Mouse (Mus musculus) hindbrain, embryonic 12.5 days (tissue): ENCODE measurements around the gene Meis2. TPM values are rescaled to one million over a fixed set of nuclear protein-coding genes. Genes with fewer than 3 reads are reported as not detected.

Experiments
- ATAC-seq: fragments of 200-750 bp; cut with Nextera tagmentation; 2 replicates; pipeline ENCODE4 v1.8.0; 2017; ENCODE audit warnings: moderate TSS enrichment; ENCODE audit not compliant: low FRiP score
- H3K27ac ChIP-seq: fragments of 300-500 bp; sonication (generic); 2 replicates; pipeline ENCODE4 v1.5.1; 2016; ENCODE audit warnings: mild to moderate bottlenecking
- H3K27me3 ChIP-seq: fragments of 300-500 bp; sonication (generic); 2 replicates; pipeline ENCODE4 v1.6.1; 2016; ENCODE audit warnings: mild to moderate bottlenecking
- H3K36me3 ChIP-seq: fragments of 300-500 bp; sonication (generic); 2 replicates; pipeline ENCODE4 v1.6.1; 2016; ENCODE audit warnings: mild to moderate bottlenecking
- H3K4me1 ChIP-seq: fragments of 300-500 bp; sonication (generic); 2 replicates; pipeline ENCODE4 v1.6.1; 2016
- H3K4me2 ChIP-seq: fragments of 300-500 bp; sonication (generic); replicated peaks from 2 replicates; pipeline ENCODE4 v1.6.1; 2016; ENCODE audit warnings: mild to moderate bottlenecking
- H3K4me3 ChIP-seq: fragments of 300-500 bp; sonication (generic); 2 replicates; pipeline ENCODE4 v1.5.1; 2016; ENCODE audit warnings: mild to moderate bottlenecking
- H3K9ac ChIP-seq: fragments of 300-500 bp; sonication (generic); 2 replicates; pipeline ENCODE4 v1.6.1; 2016; ENCODE audit warnings: mild to moderate bottlenecking, moderate library complexity
- H3K9me3 ChIP-seq: fragments of 300-500 bp; sonication (generic); replicated peaks from 2 replicates; pipeline ENCODE4 v1.6.1; 2016; ENCODE audit warnings: mild to moderate bottlenecking
- WGBS: fragments of 180-500 bp; shearing (Covaris S2); methylation state at CpG from one replicate; pipeline ENCODE4 v1.1.7; 2016; 5-methylcytosine and 5-hydroxymethylcytosine counted together
- polyA plus RNA-seq: library from polyadenylated mRNA; unstranded; fragments of >200 nt; fragmentation: Nextera tagmentation; extraction: Ambion mirVana; gene quantifications from 2 replicates; pipeline ENCODE4 v1.2.1, GENCODE M21; 2016

Gene Meis2
- polyA plus RNA-seq, 1 experiment from 2014 or later = 130 TPM

- ATAC-seq = no peak
- Histone ChIP-seq H3K4me3 (peak overlapping the region; percentile 23), H3K4me2 (peak overlapping the region; percentile 56), H3K9ac (peak overlapping the region; percentile 46), H3K27me3 (peaks cover 39% of the 10 kb centered on the region), H3K36me3 (no peaks in the 10 kb centered on the region), H3K4me1 (peaks cover 42% of the 10 kb centered on the region), H3K27ac (peak overlapping the region; percentile 79), H3K9me3 (no peaks in the 10 kb centered on the region)
- WGBS = 8% methylated on average over 14 of the region's 14 CpGs
Observed at GRCm38 (mm10) chr2:115854007-115854827, 211.4 kb downstream of the Meis2 start.

- Histone ChIP-seq H3K4me1 (peaks cover 37% of the 10 kb centered on the region), H3K4me3 (peak overlapping the region; percentile 25; the same call in 1 of the 2 replicates), H3K36me3 (no peaks in the 10 kb centered on the region), H3K9me3 (no peaks in the 10 kb centered on the region), H3K9ac (no peak overlapping the region), H3K4me2 (peak overlapping the region; percentile 55), H3K27me3 (peaks cover 38% of the 10 kb centered on the region), H3K27ac (peak overlapping the region; percentile 79)
- WGBS = 13% methylated on average over 4 of the region's 4 CpGs
- ATAC-seq = no peak
Observed at GRCm38 (mm10) chr2:115853221-115853620, 212.4 kb downstream of the Meis2 start.

GRCm38 (mm10) chr2:115852615-115853014, 213.0 kb downstream of the Meis2 start:
- WGBS = under 1% methylated on average over 22 of the region's 22 CpGs
- peak; percentile 53 for ATAC-seq
- Histone ChIP-seq H3K9ac (peak overlapping the region; percentile 20; the same call in 1 of the 2 replicates), H3K27ac (peak overlapping the region; percentile 79), H3K4me1 (peaks cover 31% of the 10 kb centered on the region), H3K4me2 (peak overlapping the region; percentile 55), H3K9me3 (no peaks in the 10 kb centered on the region), H3K36me3 (no peaks in the 10 kb centered on the region), H3K4me3 (peak overlapping the region; percentile 25), H3K27me3 (peaks cover 32% of the 10 kb centered on the region)

- Histone ChIP-seq H3K27ac (peak overlapping the region; percentile 79), H3K4me1 (peaks cover 28% of the 10 kb centered on the region), H3K4me3 (peak overlapping the region; percentile 25; the same call in 1 of the 2 replicates), H3K27me3 (peaks cover 29% of the 10 kb centered on the region), H3K4me2 (peak overlapping the region; percentile 55), H3K9ac (no peak overlapping the region), H3K36me3 (no peaks in the 10 kb centered on the region), H3K9me3 (no peaks in the 10 kb centered on the region)
- WGBS = 17% methylated on average over 11 of the region's 11 CpGs
- peak; percentile 3; the same call in 1 of the 2 replicates for ATAC-seq
Observed at GRCm38 (mm10) chr2:115852109-115852508, 213.5 kb downstream of the Meis2 start.

GRCm38 (mm10) chr2:115850961-115851360, 214.7 kb downstream of the Meis2 start:
- Histone ChIP-seq H3K36me3 (no peaks in the 10 kb centered on the region), H3K27me3 (peaks cover 29% of the 10 kb centered on the region), H3K4me3 (no peak overlapping the region), H3K4me2 (no peak overlapping the region), H3K4me1 (peaks cover 27% of the 10 kb centered on the region), H3K27ac (no peak overlapping the region), H3K9me3 (no peaks in the 10 kb centered on the region), H3K9ac (no peak overlapping the region)
- WGBS = 94% methylated on average over 4 of the region's 4 CpGs
- no peak for ATAC-seq

- Histone ChIP-seq H3K27me3 (no peaks in the 10 kb centered on the region), H3K9me3 (no peaks in the 10 kb centered on the region), H3K4me1 (no peaks in the 10 kb centered on the region), H3K9ac (no peak overlapping the region), H3K4me2 (no peak overlapping the region), H3K4me3 (no peak overlapping the region), H3K36me3 (no peaks in the 10 kb centered on the region), H3K27ac (no peak overlapping the region)
- no peak for ATAC-seq
Observed at GRCm38 (mm10) chr2:115842821-115843220, 222.8 kb downstream of the Meis2 start.

- H3K27ac ChIP-seq = no peak overlapping the region
Observed at GRCm38 (mm10) chr2:115836034-115836433, 229.6 kb downstream of the Meis2 start.

GRCm38 (mm10) chr2:115822361-115822760, 243.3 kb downstream of the Meis2 start:
- WGBS = 90% methylated on average over 5 of the region's 5 CpGs
- Histone ChIP-seq H3K27ac (no peak overlapping the region), H3K9me3 (no peaks in the 10 kb centered on the region), H3K27me3 (no peaks in the 10 kb centered on the region), H3K36me3 (no peaks in the 10 kb centered on the region), H3K9ac (no peak overlapping the region), H3K4me2 (no peak overlapping the region), H3K4me3 (no peak overlapping the region), H3K4me1 (no peaks in the 10 kb centered on the region)
- ATAC-seq = no peak

More at GRCm38 (mm10) chr2:115836034-115836433, 229.6 kb downstream of the Meis2 start:
- Histone ChIP-seq H3K4me1 (no peaks in the 10 kb centered on the region), H3K4me3 (no peak overlapping the region), H3K9me3 (no peaks in the 10 kb centered on the region), H3K36me3 (no peaks in the 10 kb centered on the region), H3K4me2 (no peak overlapping the region), H3K9ac (no peak overlapping the region), H3K27me3 (no peaks in the 10 kb centered on the region)
- 87% methylated on average over 2 of the region's 2 CpGs for WGBS
- no peak for ATAC-seq

- Histone ChIP-seq H3K36me3 (no peaks in the 10 kb centered on the region), H3K9ac (no peak overlapping the region), H3K4me1 (peaks cover 12% of the 10 kb centered on the region), H3K4me3 (no peak overlapping the region), H3K27me3 (no peaks in the 10 kb centered on the region), H3K9me3 (no peaks in the 10 kb centered on the region), H3K4me2 (no peak overlapping the region), H3K27ac (no peak overlapping the region)
- no peak for ATAC-seq
- WGBS = 86% methylated on average over 6 of the region's 6 CpGs
Observed at GRCm38 (mm10) chr2:115817959-115818358, 247.7 kb downstream of the Meis2 start.

- no peak for ATAC-seq
- H3K4me3 ChIP-seq = no peak overlapping the region
- no peaks in the 10 kb centered on the region for H3K36me3 ChIP-seq
- no peaks in the 10 kb centered on the region for H3K9me3 ChIP-seq
- no peaks in the 10 kb centered on the region for H3K27me3 ChIP-seq
- H3K4me2 ChIP-seq = no peak overlapping the region; the same call in 1 of the 2 replicates
- H3K27ac ChIP-seq = peak overlapping the region; percentile 44
- H3K4me1 ChIP-seq = peaks cover 12% of the 10 kb centered on the region
- WGBS = 73% methylated on average over 6 of the region's 6 CpGs
- H3K9ac ChIP-seq = no peak overlapping the region
Observed at GRCm38 (mm10) chr2:115813721-115814120, 251.9 kb downstream of the Meis2 start.

GRCm38 (mm10) chr2:115813316-115813715, 252.3 kb downstream of the Meis2 start:
- 38% methylated on average over 11 of the region's 11 CpGs for WGBS
- Histone ChIP-seq H3K9me3 (no peaks in the 10 kb centered on the region), H3K27me3 (no peaks in the 10 kb centered on the region), H3K27ac (peak overlapping the region; percentile 44; the same call in 1 of the 2 replicates), H3K9ac (no peak overlapping the region), H3K4me1 (peaks cover 12% of the 10 kb centered on the region), H3K36me3 (no peaks in the 10 kb centered on the region), H3K4me3 (no peak overlapping the region), H3K4me2 (no peak overlapping the region; the same call in 1 of the 2 replicates)
- ATAC-seq = no peak
